Mouse (Mus musculus) forebrain, embryonic 14.5 days (tissue): ENCODE measurements around the gene Nt5c3b. TPM values are rescaled to one million over a fixed set of nuclear protein-coding genes. Genes with fewer than 3 reads are reported as not detected.

Experiments
- microRNA-seq: library from miRNA; unstranded; fragments of <30 nt; microRNA quantifications from one replicate; pipeline ENCODE4, GENCODE M21; 2016
- polyA plus RNA-seq: library from polyadenylated mRNA; unstranded; fragments of >200 nt; fragmentation: Nextera tagmentation; extraction: Ambion mirVana; gene quantifications from 2 replicates; pipeline ENCODE4 v1.2.1, GENCODE M21; 2014

Gene Nt5c3b
- polyA plus RNA-seq, 1 experiment from 2014 or later, result 109 TPM

Small RNA genes within 50 kb of the gene (microRNA-seq; reads per million reads assigned to microRNA genes)
- gene Gm27374 (not detected), gene Mir7116 (1.3 reads per million, percentile 3 among the genes with 10 or more reads in this experiment)

Other genes starting within 250 kb of the Nt5c3b start
- gene Krt9, start 248.6 kb downstream of the Nt5c3b start, polyA plus RNA-seq, result not detected in 2 replicates
- 0.20 TPM in 1 of 2 replicates, not detected in the other for gene Krt14, start 234.3 kb downstream of the Nt5c3b start, polyA plus RNA-seq
- not detected in 2 replicates for gene Krt16, start 192.9 kb downstream of the Nt5c3b start, polyA plus RNA-seq
- gene Krt17, start 180.8 kb downstream of the Nt5c3b start, polyA plus RNA-seq, result 0.14 and 0.23 TPM in 2 replicates
- 0.21 TPM in 1 of 2 replicates, not detected in the other for gene Krt42, start 171.9 kb downstream of the Nt5c3b start, polyA plus RNA-seq
- gene Eif1, start 121.9 kb downstream of the Nt5c3b start, polyA plus RNA-seq, result 1,289 and 1,493 TPM in 2 replicates
- 0.43 and 0.93 TPM in 2 replicates for gene Gast, start 107.4 kb downstream of the Nt5c3b start, polyA plus RNA-seq
- gene Hap1, start 85.7 kb downstream of the Nt5c3b start, polyA plus RNA-seq, result 55.1 and 81.9 TPM in 2 replicates
- 33.3 and 50.8 TPM in 2 replicates for gene Jup, start 44.0 kb downstream of the Nt5c3b start, polyA plus RNA-seq
- 14.5 and 16.3 TPM in 2 replicates for gene P3h4, start 27.0 kb downstream of the Nt5c3b start, polyA plus RNA-seq
- gene Fkbp10, start 26.1 kb downstream of the Nt5c3b start, polyA plus RNA-seq, result 16.1 and 20.8 TPM in 2 replicates
- gene Klhl10, start 109 bp upstream of the Nt5c3b start, polyA plus RNA-seq, result 0.59 and 0.71 TPM in 2 replicates
- gene Klhl11, start 30.9 kb upstream of the Nt5c3b start, polyA plus RNA-seq, result 15.2 and 19.8 TPM in 2 replicates
- gene Acly, start 86.2 kb upstream of the Nt5c3b start, polyA plus RNA-seq, result 198 and 208 TPM in 2 replicates
- gene Ttc25, start 103.8 kb upstream of the Nt5c3b start, polyA plus RNA-seq, result 1.7 and 2.5 TPM in 2 replicates
- gene Cnp, start 133.1 kb upstream of the Nt5c3b start, polyA plus RNA-seq, result 22.0 and 25.6 TPM in 2 replicates
- gene Nkiras2, start 177.4 kb upstream of the Nt5c3b start, polyA plus RNA-seq, result 111 and 122 TPM in 2 replicates
- gene Dnajc7, start 178.4 kb upstream of the Nt5c3b start, polyA plus RNA-seq, result 77.3 and 82.5 TPM in 2 replicates